Mouse (Mus musculus): ENCODE results near the gene Ybx2. TPM values are rescaled to one million over a fixed set of nuclear protein-coding genes. Genes with fewer than 3 reads are reported as not detected.

Ybx2 gene
- total and polyA plus RNA-seq, 3 experiments = 16.7 to 64.2 (median 22.6) TPM

GRCm38 (mm10) chr11:69917379-69917948, 18.1 kb upstream of the Ybx2 start:
- WGBS = 81% methylated on average over 8 of the region's 8 CpGs
- no peak overlapping the region for H3K9ac ChIP-seq (ENCODE audit: low read depth, low read length)
- H3K36me3 ChIP-seq (ENCODE audit: control insufficient read depth, insufficient read depth, low read length) = peaks cover 14% of the 10 kb centered on the region; the same call in 1 of the 2 replicates
- no peaks in the 10 kb centered on the region for H3K27me3 ChIP-seq (ENCODE audit: control insufficient read depth, insufficient read depth, low read length)
- peaks cover 3% of the 10 kb centered on the region; the same call in 1 of the 2 replicates for H3K79me2 ChIP-seq (replicated peaks; ENCODE audit: control insufficient read depth, insufficient read depth, low read length)
- H3K27ac ChIP-seq = no peak overlapping the region
- no peak overlapping the region for H3K4me3 ChIP-seq
- H3K4me1 ChIP-seq (ENCODE audit: control insufficient read depth, insufficient read depth, low read length) = peaks cover 13% of the 10 kb centered on the region
- TF ChIP-seq CTCF (IDR thresholded peaks at IDR 0.05) = no peak
- no peak for TF ChIP-seq POLR2A (IDR thresholded peaks at IDR 0.05; ENCODE audit: insufficient read depth, low read depth, low read length)
- TF ChIP-seq EP300 (IDR thresholded peaks at IDR 0.05; ENCODE audit: insufficient read depth, low read depth, low read length) = no peak
- DNase-seq = no peak
- intact Hi-C loops (cut with DNase I) = no loop called here

GRCm38 (mm10) chr11:69918118-69918517, 17.5 kb upstream of the Ybx2 start:
- TF ChIP-seq POLR2A (IDR thresholded peaks at IDR 0.05; ENCODE audit: insufficient read depth, low read depth, low read length) (no peak), CTCF (IDR thresholded peaks at IDR 0.05) (no peak), EP300 (IDR thresholded peaks at IDR 0.05; ENCODE audit: insufficient read depth, low read depth, low read length) (no peak)
- Histone ChIP-seq H3K36me3 (ENCODE audit: control insufficient read depth, insufficient read depth, low read length) (peaks cover 14% of the 10 kb centered on the region; the same call in 1 of the 2 replicates), H3K9ac (ENCODE audit: low read depth, low read length) (no peak overlapping the region), H3K4me3 (no peak overlapping the region), H3K27ac (no peak overlapping the region), H3K4me1 (ENCODE audit: control insufficient read depth, insufficient read depth, low read length) (peaks cover 13% of the 10 kb centered on the region), H3K27me3 (ENCODE audit: control insufficient read depth, insufficient read depth, low read length) (no peaks in the 10 kb centered on the region), H3K79me2 (replicated peaks; ENCODE audit: control insufficient read depth, insufficient read depth, low read length) (peaks cover 3% of the 10 kb centered on the region; the same call in 1 of the 2 replicates)
- no peak for DNase-seq
- 64% methylated on average over 5 of the region's 5 CpGs for WGBS
- intact Hi-C loops (cut with DNase I) = no loop called here

GRCm38 (mm10) chr11:69919053-69919452, 16.5 kb upstream of the Ybx2 start:
- 65% methylated on average over 9 of the region's 9 CpGs for WGBS

GRCm38 (mm10) chr11:69919661-69920265, 15.8 kb upstream of the Ybx2 start:
- TF ChIP-seq POLR2A (IDR thresholded peaks at IDR 0.05; ENCODE audit: insufficient read depth, low read depth, low read length) = peak; percentile 58
- TF ChIP-seq CTCF (IDR thresholded peaks at IDR 0.05) = no peak
- peak; percentile 62; the same call in 1 of the 2 replicates for TF ChIP-seq EP300 (IDR thresholded peaks at IDR 0.05; ENCODE audit: insufficient read depth, low read depth, low read length)
- no peaks in the 10 kb centered on the region for H3K27me3 ChIP-seq (ENCODE audit: control insufficient read depth, insufficient read depth, low read length)
- intact Hi-C loops (cut with DNase I) = loop anchor here (2.0 to 5.0 kb wide), 3 partner anchors 39 to 161 kb away; partner anchors contain the start of genes Gabarap, Kctd11 and Polr2a
- peak overlapping the region; percentile 96 for H3K27ac ChIP-seq
- H3K9ac ChIP-seq (ENCODE audit: low read depth, low read length) = peak overlapping the region; percentile 98
- under 1% methylated on average over 17 of the region's 17 CpGs for WGBS
- DNase-seq = peak; percentile 85 to 88
- H3K79me2 ChIP-seq (replicated peaks; ENCODE audit: control insufficient read depth, insufficient read depth, low read length) = no peaks in the 10 kb centered on the region
- H3K4me3 ChIP-seq = peak overlapping the region; percentile 71
- peaks cover 14% of the 10 kb centered on the region; the same call in 1 of the 2 replicates for H3K36me3 ChIP-seq (ENCODE audit: control insufficient read depth, insufficient read depth, low read length)
- peaks cover 8% of the 10 kb centered on the region for H3K4me1 ChIP-seq (ENCODE audit: control insufficient read depth, insufficient read depth, low read length)

More at GRCm38 (mm10) chr11:69919053-69919452, 16.5 kb upstream of the Ybx2 start:
- H3K4me3 ChIP-seq = peak overlapping the region; percentile 71; the same call in 1 of the 2 replicates
- peaks cover 3% of the 10 kb centered on the region; the same call in 1 of the 2 replicates for H3K79me2 ChIP-seq (replicated peaks; ENCODE audit: control insufficient read depth, insufficient read depth, low read length)
- TF ChIP-seq CTCF (IDR thresholded peaks at IDR 0.05) (no peak), POLR2A (IDR thresholded peaks at IDR 0.05; ENCODE audit: insufficient read depth, low read depth, low read length) (no peak), EP300 (IDR thresholded peaks at IDR 0.05; ENCODE audit: insufficient read depth, low read depth, low read length) (no peak)
- DNase-seq = no peak
- no peaks in the 10 kb centered on the region for H3K27me3 ChIP-seq (ENCODE audit: control insufficient read depth, insufficient read depth, low read length)
- intact Hi-C loops (cut with DNase I) = no loop called here
- H3K27ac ChIP-seq = peak overlapping the region; percentile 96
- peaks cover 11% of the 10 kb centered on the region for H3K4me1 ChIP-seq (ENCODE audit: control insufficient read depth, insufficient read depth, low read length)
- no peak overlapping the region for H3K9ac ChIP-seq (ENCODE audit: low read depth, low read length)
- H3K36me3 ChIP-seq (ENCODE audit: control insufficient read depth, insufficient read depth, low read length) = peaks cover 14% of the 10 kb centered on the region; the same call in 1 of the 2 replicates

- Histone ChIP-seq H3K9ac (ENCODE audit: low read depth, low read length) (peak overlapping the region; percentile 98), H3K79me2 (replicated peaks; ENCODE audit: control insufficient read depth, insufficient read depth, low read length) (no peaks in the 10 kb centered on the region), H3K36me3 (ENCODE audit: control insufficient read depth, insufficient read depth, low read length) (peaks cover 12% of the 10 kb centered on the region; the same call in 1 of the 2 replicates), H3K27me3 (ENCODE audit: control insufficient read depth, insufficient read depth, low read length) (no peaks in the 10 kb centered on the region), H3K4me1 (ENCODE audit: control insufficient read depth, insufficient read depth, low read length) (peaks cover 6% of the 10 kb centered on the region), H3K27ac (peak overlapping the region; percentile 96), H3K4me3 (peak overlapping the region; percentile 71)
- 1% methylated on average over 63 of the region's 65 CpGs for WGBS
- intact Hi-C loops (cut with DNase I) = loop anchor here (2.0 to 5.0 kb wide), 3 partner anchors 40 to 162 kb away; partner anchors contain the start of genes Gabarap, Kctd11 and Polr2a
- TF ChIP-seq POLR2A (IDR thresholded peaks at IDR 0.05; ENCODE audit: insufficient read depth, low read depth, low read length) (no peak), CTCF (IDR thresholded peaks at IDR 0.05) (no peak), EP300 (IDR thresholded peaks at IDR 0.05; ENCODE audit: insufficient read depth, low read depth, low read length) (no peak)
- peak; percentile 54 to 57 for DNase-seq
Observed at GRCm38 (mm10) chr11:69920266-69921031, 15.1 kb upstream of the Ybx2 start.

Measured in heart, adult 2 months (tissue).